Mouse (Mus musculus): Measurements from ENCODE around the gene Olfr992. TPM values are rescaled to one million over a fixed set of nuclear protein-coding genes. Genes with fewer than 3 reads are reported as not detected.

Gene Olfr992
- polyA plus RNA-seq (2014; fragmentation: Illumina TruSeq; extraction: RNeasy Lipid Tissue Mini Kit (QIAGEN cat#74804); ENCODE audit: low read depth, low replicate concordance) = not detected

DNA sequence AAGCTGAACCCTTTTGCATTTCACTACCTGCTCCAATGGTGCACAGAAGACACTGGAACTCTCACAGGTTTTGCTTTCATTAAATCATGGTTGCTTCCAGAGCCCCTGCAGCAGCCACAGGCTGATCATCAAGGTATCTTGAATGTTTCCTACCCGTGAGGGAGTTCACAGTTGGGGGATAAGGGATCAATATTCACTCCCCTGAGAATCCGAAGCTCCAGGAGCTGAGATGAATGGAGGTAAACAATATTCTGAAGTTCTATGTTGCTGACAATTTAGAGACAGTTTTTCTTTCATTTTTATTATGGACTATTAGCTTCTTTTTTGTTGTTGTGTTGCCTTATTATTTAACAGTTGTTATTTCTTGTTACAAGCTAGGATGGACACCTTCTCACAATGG is at the start of gene Olfr992:
Gene Olfr992 (minus strand): TSS at position 101 of the 400 bp plus-strand sequence.

GRCm38 (mm10) chr2:85443539-85443938 is 34.3 kb upstream of the Olfr992 start, which contains the start of gene Olfr995:
TSS of gene Olfr995 (minus strand) at chr2:85443639.

GRCm38 (mm10) chr2:85436351-85436750 is 27.1 kb upstream of the Olfr992 start, which contains the start of gene Olfr994:
TSS of gene Olfr994 (minus strand) at chr2:85436451.

DNA sequence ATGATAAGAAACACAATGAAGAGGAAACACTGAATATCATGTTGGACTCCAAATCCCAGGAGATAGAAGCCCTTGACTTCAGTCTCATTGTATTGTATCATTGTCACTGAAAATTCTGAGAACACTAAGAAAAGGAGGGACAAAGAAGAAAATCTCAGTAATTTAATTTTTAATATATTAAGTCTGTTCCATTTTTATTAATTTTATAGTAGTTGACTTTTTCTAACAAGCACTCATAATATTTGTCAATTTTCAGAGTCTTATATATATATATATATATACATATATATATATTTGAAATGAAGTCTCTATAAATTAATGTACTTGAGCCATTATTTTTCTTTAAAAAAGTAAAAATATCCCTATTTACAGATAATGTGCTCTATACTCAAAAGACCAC is 5.5 kb upstream of the Olfr992 start, which contains the start of gene Olfr993:
Gene Olfr993 (minus strand): TSS at position 101 of the 400 bp plus-strand sequence.

GRCm38 (mm10) chr2:85363127-85363526 is 46.1 kb downstream of the Olfr992 start, which contains the start of gene Olfr988:
TSS of gene Olfr988 (minus strand) at chr2:85363227.

Other genes with a start within 250 kb of the Olfr992 start
- gene Lrrc55, start 212.3 kb downstream of the Olfr992 start, polyA plus RNA-seq (2014; fragmentation: Illumina TruSeq; extraction: RNeasy Lipid Tissue Mini Kit (QIAGEN cat#74804); ENCODE audit: low read depth, low replicate concordance) = 1.1 TPM
- gene Olfr987, start 70.2 kb downstream of the Olfr992 start, polyA plus RNA-seq (2014; fragmentation: Illumina TruSeq; extraction: RNeasy Lipid Tissue Mini Kit (QIAGEN cat#74804); ENCODE audit: low read depth, low replicate concordance) = not detected
- not detected for gene Olfr988, start 46.2 kb downstream of the Olfr992 start, polyA plus RNA-seq (2014; fragmentation: Illumina TruSeq; extraction: RNeasy Lipid Tissue Mini Kit (QIAGEN cat#74804); ENCODE audit: low read depth, low replicate concordance)
- gene Olfr993, start 5.4 kb upstream of the Olfr992 start, polyA plus RNA-seq (2014; fragmentation: Illumina TruSeq; extraction: RNeasy Lipid Tissue Mini Kit (QIAGEN cat#74804); ENCODE audit: low read depth, low replicate concordance) = not detected
- not detected for gene Olfr994, start 27.0 kb upstream of the Olfr992 start, polyA plus RNA-seq (2014; fragmentation: Illumina TruSeq; extraction: RNeasy Lipid Tissue Mini Kit (QIAGEN cat#74804); ENCODE audit: low read depth, low replicate concordance)
- not detected for gene Olfr995, start 34.2 kb upstream of the Olfr992 start, polyA plus RNA-seq (2014; fragmentation: Illumina TruSeq; extraction: RNeasy Lipid Tissue Mini Kit (QIAGEN cat#74804); ENCODE audit: low read depth, low replicate concordance)
- gene 4833423E24Rik, start 109.6 kb upstream of the Olfr992 start, polyA plus RNA-seq (2014; fragmentation: Illumina TruSeq; extraction: RNeasy Lipid Tissue Mini Kit (QIAGEN cat#74804); ENCODE audit: low read depth, low replicate concordance) = not detected
- not detected for gene Olfr996, start 169.7 kb upstream of the Olfr992 start, polyA plus RNA-seq (2014; fragmentation: Illumina TruSeq; extraction: RNeasy Lipid Tissue Mini Kit (QIAGEN cat#74804); ENCODE audit: low read depth, low replicate concordance)
- not detected for gene Olfr998, start 179.5 kb upstream of the Olfr992 start, polyA plus RNA-seq (2014; fragmentation: Illumina TruSeq; extraction: RNeasy Lipid Tissue Mini Kit (QIAGEN cat#74804); ENCODE audit: low read depth, low replicate concordance)
- not detected for gene Olfr1000, start 202.4 kb upstream of the Olfr992 start, polyA plus RNA-seq (2014; fragmentation: Illumina TruSeq; extraction: RNeasy Lipid Tissue Mini Kit (QIAGEN cat#74804); ENCODE audit: low read depth, low replicate concordance)
- gene Olfr1002, start 241.2 kb upstream of the Olfr992 start, polyA plus RNA-seq (2014; fragmentation: Illumina TruSeq; extraction: RNeasy Lipid Tissue Mini Kit (QIAGEN cat#74804); ENCODE audit: low read depth, low replicate concordance) = not detected

Measured in kidney, adult 10 weeks (tissue).